Mouse (Mus musculus) cortical plate, adult 2 months (tissue): Measurements from ENCODE around the gene Gpr183.

Experiments
- CTCF ChIP-seq: fragments of 200-500 bp; IDR thresholded peaks from 2 replicates; pipeline ENCODE4 v1.5.1; 2011; ENCODE audit warnings: mild to moderate bottlenecking, control low read depth, low read length; ENCODE audit not compliant: insufficient read depth; ENCODE audit errors: extremely low read depth
- POLR2A ChIP-seq: fragments of 200-500 bp; IDR thresholded peaks from 2 replicates; pipeline ENCODE4 v1.6.1; 2011; ENCODE audit warnings: mild to moderate bottlenecking, low read length, control low read depth; ENCODE audit not compliant: insufficient read depth; ENCODE audit errors: extremely low read depth

- TF ChIP-seq POLR2A (no peak), CTCF (no peak)
These were observed 6.1 kb downstream of the Gpr183 start for GRCm38 (mm10) chr14:121958751-121959537.
